Mouse (Mus musculus): ENCODE measurements around the gene Abtb1. TPM values are rescaled to one million over a fixed set of nuclear protein-coding genes. Genes with fewer than 3 reads are reported as not detected.

Abtb1 gene
- total and polyA plus RNA-seq, 2 experiments from 2014 or later: 29.2 to 60.2 TPM

GRCm38 (mm10) chr6:88792147-88792691, 49.6 kb downstream of the Abtb1 start:
- Histone ChIP-seq H3K36me3 (ENCODE audit: insufficient read depth, low read length) (no peaks in the 10 kb centered on the region), H3K27ac (ENCODE audit: low read depth, low read length) (no peak overlapping the region), H3K27me3 (ENCODE audit: insufficient read depth, low read length) (no peaks in the 10 kb centered on the region), H3K4me1 (ENCODE audit: insufficient read depth, low read length) (peaks cover 17% of the 10 kb centered on the region), H3K9ac (replicated peaks; ENCODE audit: low read length, poor library complexity, severe bottlenecking) (no peak overlapping the region), H3K9me3 (ENCODE audit: low read length) (no peaks in the 10 kb centered on the region), H3K4me3 (ENCODE audit: low read depth, low read length) (no peak overlapping the region), H3K4me2 (ENCODE audit: low read depth, low read length, poor library complexity, severe bottlenecking) (no peak overlapping the region)
- TF ChIP-seq CTCF (IDR thresholded peaks at IDR 0.05): no peak
- no peak for ATAC-seq (ENCODE audit: low FRiP score)
- WGBS: 47% methylated on average over 7 of the region's 7 CpGs
- no peak for DNase-seq (ENCODE audit: low spot score)

- Histone ChIP-seq H3K4me3 (ENCODE audit: low read depth, low read length) (no peak overlapping the region), H3K36me3 (ENCODE audit: insufficient read depth, low read length) (no peaks in the 10 kb centered on the region), H3K27me3 (ENCODE audit: insufficient read depth, low read length) (no peaks in the 10 kb centered on the region), H3K4me1 (ENCODE audit: insufficient read depth, low read length) (peaks cover 17% of the 10 kb centered on the region), H3K4me2 (ENCODE audit: low read depth, low read length, poor library complexity, severe bottlenecking) (no peak overlapping the region), H3K9ac (replicated peaks; ENCODE audit: low read length, poor library complexity, severe bottlenecking) (no peak overlapping the region), H3K27ac (ENCODE audit: low read depth, low read length) (no peak overlapping the region), H3K9me3 (ENCODE audit: low read length) (no peaks in the 10 kb centered on the region)
- ATAC-seq (ENCODE audit: low FRiP score): no peak
- WGBS: 40% methylated on average over 9 of the region's 9 CpGs
- DNase-seq (ENCODE audit: low spot score): peak; percentile 35
- TF ChIP-seq CTCF (IDR thresholded peaks at IDR 0.05): no peak
Observed at GRCm38 (mm10) chr6:88791299-88791698, 50.5 kb downstream of the Abtb1 start.

- no peak overlapping the region for H3K4me3 ChIP-seq (ENCODE audit: low read depth, low read length)
- peak; percentile 57 for DNase-seq (ENCODE audit: low spot score)
Observed at GRCm38 (mm10) chr6:88788219-88788618, 53.6 kb downstream of the Abtb1 start.

GRCm38 (mm10) chr6:88787496-88787895, 54.3 kb downstream of the Abtb1 start:
- ATAC-seq (ENCODE audit: low FRiP score) (0 out of 2 replicates have a peak, but pooled peaks have one; percentile 11), DNase-seq (ENCODE audit: low spot score) (peak; percentile 71)
- 41% methylated on average over 14 of the region's 14 CpGs for WGBS
- Histone ChIP-seq H3K4me1 (ENCODE audit: insufficient read depth, low read length) (peaks cover 9% of the 10 kb centered on the region), H3K36me3 (ENCODE audit: insufficient read depth, low read length) (no peaks in the 10 kb centered on the region), H3K9me3 (ENCODE audit: low read length) (no peaks in the 10 kb centered on the region), H3K9ac (replicated peaks; ENCODE audit: low read length, poor library complexity, severe bottlenecking) (no peak overlapping the region), H3K27me3 (ENCODE audit: insufficient read depth, low read length) (no peaks in the 10 kb centered on the region), H3K4me2 (ENCODE audit: low read depth, low read length, poor library complexity, severe bottlenecking) (no peak overlapping the region), H3K27ac (ENCODE audit: low read depth, low read length) (0 out of 2 replicates have a peak overlapping the region, but pooled peaks have one; percentile 32), H3K4me3 (ENCODE audit: low read depth, low read length) (no peak overlapping the region)
- no peak for TF ChIP-seq CTCF (IDR thresholded peaks at IDR 0.05)

More at GRCm38 (mm10) chr6:88788219-88788618, 53.6 kb downstream of the Abtb1 start:
- no peak overlapping the region for H3K9ac ChIP-seq (replicated peaks; ENCODE audit: low read length, poor library complexity, severe bottlenecking)
- ATAC-seq (ENCODE audit: low FRiP score): peak; percentile 21; the same call in 1 of the 2 replicates
- H3K36me3 ChIP-seq (ENCODE audit: insufficient read depth, low read length): no peaks in the 10 kb centered on the region
- WGBS: 51% methylated on average over 11 of the region's 11 CpGs
- no peaks in the 10 kb centered on the region for H3K9me3 ChIP-seq (ENCODE audit: low read length)
- peaks cover 14% of the 10 kb centered on the region for H3K4me1 ChIP-seq (ENCODE audit: insufficient read depth, low read length)
- no peak overlapping the region for H3K4me2 ChIP-seq (ENCODE audit: low read depth, low read length, poor library complexity, severe bottlenecking)
- peak overlapping the region; percentile 39 for H3K27ac ChIP-seq (ENCODE audit: low read depth, low read length)
- no peaks in the 10 kb centered on the region for H3K27me3 ChIP-seq (ENCODE audit: insufficient read depth, low read length)
- TF ChIP-seq CTCF (IDR thresholded peaks at IDR 0.05): peak; percentile 12; the same call in 1 of the 2 replicates

- WGBS: 88% methylated on average over 15 of the region's 15 CpGs
- H3K27ac ChIP-seq (ENCODE audit: low read depth, low read length): 0 out of 2 replicates have a peak overlapping the region, but pooled peaks have one; percentile 32
- H3K4me1 ChIP-seq (ENCODE audit: insufficient read depth, low read length): peaks cover 6% of the 10 kb centered on the region
- no peaks in the 10 kb centered on the region for H3K27me3 ChIP-seq (ENCODE audit: insufficient read depth, low read length)
- H3K4me3 ChIP-seq (ENCODE audit: low read depth, low read length): no peak overlapping the region
- no peak overlapping the region for H3K4me2 ChIP-seq (ENCODE audit: low read depth, low read length, poor library complexity, severe bottlenecking)
- no peak overlapping the region for H3K9ac ChIP-seq (replicated peaks; ENCODE audit: low read length, poor library complexity, severe bottlenecking)
- no peak for DNase-seq (ENCODE audit: low spot score)
- no peak for ATAC-seq (ENCODE audit: low FRiP score)
- no peaks in the 10 kb centered on the region for H3K36me3 ChIP-seq (ENCODE audit: insufficient read depth, low read length)
- no peaks in the 10 kb centered on the region for H3K9me3 ChIP-seq (ENCODE audit: low read length)
- no peak for TF ChIP-seq CTCF (IDR thresholded peaks at IDR 0.05)
Observed at GRCm38 (mm10) chr6:88786732-88787445, 54.9 kb downstream of the Abtb1 start.

Other genes starting within 250 kb of the Abtb1 start
- 0.16 and 0.38 TPM in 2 replicates for gene Kbtbd12, start 204.0 kb downstream of the Abtb1 start, total RNA-seq (2014; rRNA removed)
- 0.25 TPM in 1 of 2 replicates, not detected in the other for gene Kbtbd12, start 204.0 kb downstream of the Abtb1 start, polyA plus RNA-seq (2015; fragmentation: Nextera tagmentation; extraction: Ambion mirVana)
- 48.7 and 50.6 TPM in 2 replicates for gene Mgll, start 117.6 kb downstream of the Abtb1 start, total RNA-seq (2014; rRNA removed)
- gene Mgll, start 117.6 kb downstream of the Abtb1 start, polyA plus RNA-seq (2015; fragmentation: Nextera tagmentation; extraction: Ambion mirVana): 62.3 and 75.3 TPM in 2 replicates
- gene Podxl2, start 33.1 kb upstream of the Abtb1 start, total RNA-seq (2014; rRNA removed): 883 and 1,011 TPM in 2 replicates
- 727 and 776 TPM in 2 replicates for gene Podxl2, start 33.1 kb upstream of the Abtb1 start, polyA plus RNA-seq (2015; fragmentation: Nextera tagmentation; extraction: Ambion mirVana)
- gene Mcm2, start 56.8 kb upstream of the Abtb1 start, total RNA-seq (2014; rRNA removed): 11.4 and 16.2 TPM in 2 replicates
- gene Mcm2, start 56.8 kb upstream of the Abtb1 start, polyA plus RNA-seq (2015; fragmentation: Nextera tagmentation; extraction: Ambion mirVana): 7.6 and 7.7 TPM in 2 replicates
- 65.7 and 69.7 TPM in 2 replicates for gene Tpra1, start 60.3 kb upstream of the Abtb1 start, total RNA-seq (2014; rRNA removed)
- gene Tpra1, start 60.3 kb upstream of the Abtb1 start, polyA plus RNA-seq (2015; fragmentation: Nextera tagmentation; extraction: Ambion mirVana): 52.7 and 67.5 TPM in 2 replicates